Mouse (Mus musculus): ENCODE results near the gene Syt1. TPM values are rescaled to one million over a fixed set of nuclear protein-coding genes. Genes with fewer than 3 reads are reported as not detected.
A peak's percentile ranks its signal among the peaks of the same experiment; 100 is the strongest.

The Syt1 gene
- polyA plus RNA-seq, 1 experiment from 2014 or later, result 0.07 TPM

- TF ChIP-seq EP300 (IDR thresholded peaks at IDR 0.05; ENCODE audit: low read depth) (no peak), CTCF (IDR thresholded peaks at IDR 0.05; ENCODE audit: low read depth) (no peak)
- 75% methylated on average over 6 of the region's 6 CpGs for WGBS (ENCODE audit: insufficient replicate concordance)
- ATAC-seq (no peak), DNase-seq (peak; percentile 14)
- Histone ChIP-seq H3K4me2 (ENCODE audit: low read depth, low read length) (no peak overlapping the region), H3K27me3 (ENCODE audit: insufficient read depth, low read length) (no peaks in the 10 kb centered on the region), H3K9ac (replicated peaks) (no peak overlapping the region), H3K27ac (ENCODE audit: low read depth) (no peak overlapping the region), H3K4me3 (ENCODE audit: low read depth, low read length) (no peak overlapping the region), H3K9me3 (ENCODE audit: low read length) (no peaks in the 10 kb centered on the region; the same call in 1 of the 2 replicates), H3K4me1 (ENCODE audit: insufficient read depth) (no peaks in the 10 kb centered on the region), H3K36me3 (replicated peaks; ENCODE audit: insufficient read depth, low read length) (no peaks in the 10 kb centered on the region)
Observed at GRCm38 (mm10) chr10:108893288-108893687, 117.5 kb downstream of the Syt1 start.

- Histone ChIP-seq H3K4me1 (ENCODE audit: insufficient read depth) (no peaks in the 10 kb centered on the region), H3K4me3 (ENCODE audit: low read depth, low read length) (no peak overlapping the region), H3K27ac (ENCODE audit: low read depth) (no peak overlapping the region), H3K27me3 (ENCODE audit: insufficient read depth, low read length) (no peaks in the 10 kb centered on the region), H3K4me2 (ENCODE audit: low read depth, low read length) (no peak overlapping the region), H3K36me3 (replicated peaks; ENCODE audit: insufficient read depth, low read length) (no peaks in the 10 kb centered on the region), H3K9me3 (ENCODE audit: low read length) (no peaks in the 10 kb centered on the region; the same call in 1 of the 2 replicates), H3K9ac (replicated peaks) (no peak overlapping the region)
- DNase-seq, result no peak
- WGBS (ENCODE audit: insufficient replicate concordance), result 85% methylated on average over 1 of the region's 1 CpGs
- ATAC-seq, result no peak
- TF ChIP-seq EP300 (IDR thresholded peaks at IDR 0.05; ENCODE audit: low read depth) (no peak), CTCF (IDR thresholded peaks at IDR 0.05; ENCODE audit: low read depth) (no peak)
Observed at GRCm38 (mm10) chr10:108892441-108892840, 118.3 kb downstream of the Syt1 start.

- Histone ChIP-seq H3K36me3 (replicated peaks; ENCODE audit: insufficient read depth, low read length) (no peaks in the 10 kb centered on the region), H3K27me3 (ENCODE audit: insufficient read depth, low read length) (no peaks in the 10 kb centered on the region), H3K27ac (ENCODE audit: low read depth) (no peak overlapping the region), H3K9ac (replicated peaks) (no peak overlapping the region), H3K4me3 (ENCODE audit: low read depth, low read length) (no peak overlapping the region), H3K9me3 (ENCODE audit: low read length) (no peaks in the 10 kb centered on the region; the same call in 1 of the 2 replicates), H3K4me1 (ENCODE audit: insufficient read depth) (no peaks in the 10 kb centered on the region), H3K4me2 (ENCODE audit: low read depth, low read length) (no peak overlapping the region)
- DNase-seq (no peak), ATAC-seq (no peak)
- 76% methylated on average over 4 of the region's 4 CpGs for WGBS (ENCODE audit: insufficient replicate concordance)
- TF ChIP-seq CTCF (IDR thresholded peaks at IDR 0.05; ENCODE audit: low read depth), result no peak
- TF ChIP-seq EP300 (IDR thresholded peaks at IDR 0.05; ENCODE audit: low read depth), result no peak
Observed at GRCm38 (mm10) chr10:108889084-108889483, 121.7 kb downstream of the Syt1 start.

- Histone ChIP-seq H3K4me2 (ENCODE audit: low read depth, low read length) (no peak overlapping the region), H3K4me1 (ENCODE audit: insufficient read depth) (no peaks in the 10 kb centered on the region), H3K9me3 (ENCODE audit: low read length) (no peaks in the 10 kb centered on the region), H3K4me3 (ENCODE audit: low read depth, low read length) (no peak overlapping the region), H3K36me3 (replicated peaks; ENCODE audit: insufficient read depth, low read length) (no peaks in the 10 kb centered on the region), H3K9ac (replicated peaks) (no peak overlapping the region), H3K27ac (ENCODE audit: low read depth) (no peak overlapping the region), H3K27me3 (ENCODE audit: insufficient read depth, low read length) (no peaks in the 10 kb centered on the region)
- no peak for DNase-seq
- no peak for ATAC-seq
- TF ChIP-seq CTCF (IDR thresholded peaks at IDR 0.05; ENCODE audit: low read depth), result no peak
- TF ChIP-seq EP300 (IDR thresholded peaks at IDR 0.05; ENCODE audit: low read depth), result no peak
Observed at GRCm38 (mm10) chr10:108886781-108887180, 124.0 kb downstream of the Syt1 start.

- H3K9ac ChIP-seq (replicated peaks), result no peak overlapping the region
- TF ChIP-seq EP300 (IDR thresholded peaks at IDR 0.05; ENCODE audit: low read depth) (no peak), CTCF (IDR thresholded peaks at IDR 0.05; ENCODE audit: low read depth) (no peak)
- no peak overlapping the region for H3K4me2 ChIP-seq (ENCODE audit: low read depth, low read length)
- H3K27me3 ChIP-seq (ENCODE audit: insufficient read depth, low read length), result no peaks in the 10 kb centered on the region
- H3K4me1 ChIP-seq (ENCODE audit: insufficient read depth), result no peaks in the 10 kb centered on the region
- 78% methylated on average over 1 of the region's 1 CpGs for WGBS (ENCODE audit: insufficient replicate concordance)
- H3K4me3 ChIP-seq (ENCODE audit: low read depth, low read length), result no peak overlapping the region
- H3K36me3 ChIP-seq (replicated peaks; ENCODE audit: insufficient read depth, low read length), result no peaks in the 10 kb centered on the region
- no peaks in the 10 kb centered on the region for H3K9me3 ChIP-seq (ENCODE audit: low read length)
- no peak overlapping the region for H3K27ac ChIP-seq (ENCODE audit: low read depth)
- ATAC-seq, result no peak
- DNase-seq, result no peak
Observed at GRCm38 (mm10) chr10:108885769-108886168, 125.0 kb downstream of the Syt1 start.

GRCm38 (mm10) chr10:108884520-108884919 is 126.3 kb downstream of the Syt1 start:
- no peaks in the 10 kb centered on the region for H3K36me3 ChIP-seq (replicated peaks; ENCODE audit: insufficient read depth, low read length)
- H3K27me3 ChIP-seq (ENCODE audit: insufficient read depth, low read length), result no peaks in the 10 kb centered on the region
- ATAC-seq (no peak), DNase-seq (no peak)
- H3K4me2 ChIP-seq (ENCODE audit: low read depth, low read length), result no peak overlapping the region
- H3K4me1 ChIP-seq (ENCODE audit: insufficient read depth), result no peaks in the 10 kb centered on the region
- TF ChIP-seq EP300 (IDR thresholded peaks at IDR 0.05; ENCODE audit: low read depth) (no peak), CTCF (IDR thresholded peaks at IDR 0.05; ENCODE audit: low read depth) (no peak)
- 65% methylated on average over 1 of the region's 1 CpGs for WGBS (ENCODE audit: insufficient replicate concordance)
- H3K9ac ChIP-seq (replicated peaks), result no peak overlapping the region
- no peak overlapping the region for H3K27ac ChIP-seq (ENCODE audit: low read depth)
- no peaks in the 10 kb centered on the region for H3K9me3 ChIP-seq (ENCODE audit: low read length)
- no peak overlapping the region for H3K4me3 ChIP-seq (ENCODE audit: low read depth, low read length)

GRCm38 (mm10) chr10:108880372-108880771 is 130.4 kb downstream of the Syt1 start:
- TF ChIP-seq EP300 (IDR thresholded peaks at IDR 0.05; ENCODE audit: low read depth) (no peak), CTCF (IDR thresholded peaks at IDR 0.05; ENCODE audit: low read depth) (no peak)
- no peak for DNase-seq
- 80% methylated on average over 2 of the region's 2 CpGs for WGBS (ENCODE audit: insufficient replicate concordance)
- Histone ChIP-seq H3K9ac (replicated peaks) (no peak overlapping the region), H3K9me3 (ENCODE audit: low read length) (no peaks in the 10 kb centered on the region), H3K27ac (ENCODE audit: low read depth) (no peak overlapping the region), H3K4me2 (ENCODE audit: low read depth, low read length) (no peak overlapping the region), H3K4me1 (ENCODE audit: insufficient read depth) (no peaks in the 10 kb centered on the region), H3K4me3 (ENCODE audit: low read depth, low read length) (no peak overlapping the region), H3K27me3 (ENCODE audit: insufficient read depth, low read length) (no peaks in the 10 kb centered on the region), H3K36me3 (replicated peaks; ENCODE audit: insufficient read depth, low read length) (no peaks in the 10 kb centered on the region)
- no peak for ATAC-seq
